Mouse (Mus musculus) pancreas, adult 10 weeks (tissue): Measurements from ENCODE around the gene Src. TPM values are rescaled to one million over a fixed set of nuclear protein-coding genes. Genes with fewer than 3 reads are reported as not detected.

Source experiments
- polyA plus RNA-seq: library from polyadenylated mRNA; stranded (reverse); fragments of 350-450 nt; fragmentation: Illumina TruSeq; extraction: RNeasy Lipid Tissue Mini Kit (QIAGEN cat#74804); gene quantifications from one replicate; pipeline ENCODE4 v1.2.3, GENCODE M21; 2015; ENCODE audit warnings: low read depth, low replicate concordance; ENCODE audit not compliant: insufficient read depth

Src gene
- polyA plus RNA-seq, result 5.9 TPM

GRCm38 (mm10) chr2:157418206-157418605 is at the start of gene Src:
Gene Src (plus strand): TSS chr2:157418444.

Other genes with a start within 250 kb of the Src start
- 1.6 TPM for gene Rbl1, start 213.9 kb upstream of the Src start, polyA plus RNA-seq
- gene Rpn2, start 139.4 kb upstream of the Src start, polyA plus RNA-seq, result 77.6 TPM
- not detected for gene Mroh8, start 138.9 kb upstream of the Src start, polyA plus RNA-seq
- not detected for gene Ghrh, start 70.9 kb upstream of the Src start, polyA plus RNA-seq
- gene Manbal, start 50.9 kb upstream of the Src start, polyA plus RNA-seq, result 9.7 TPM
- 7.0 TPM for gene Nnat, start 141.6 kb downstream of the Src start, polyA plus RNA-seq
- 13.6 TPM for gene Blcap, start 152.8 kb downstream of the Src start, polyA plus RNA-seq